Mouse (Mus musculus): Measurements from ENCODE around the gene Gm765. TPM values are rescaled to one million over a fixed set of nuclear protein-coding genes. Genes with fewer than 3 reads are reported as not detected.

Gene Gm765
- polyA plus RNA-seq, 1 experiment = not detected

GRCm38 (mm10) chr6:98240561-98241272 lies 101.8 kb downstream of the Gm765 start:
- 83% methylated on average over 8 of the region's 8 CpGs for WGBS
- no peaks in the 10 kb centered on the region for H3K4me1 ChIP-seq (ENCODE audit: control insufficient read depth, insufficient read depth, insufficient read length)
- H3K27me3 ChIP-seq (ENCODE audit: control insufficient read depth, insufficient read depth, low read length) = no peaks in the 10 kb centered on the region
- no peak for DNase-seq (ENCODE audit: low read depth in 1 of 2, low spot score in 2 of 2)
- no peak overlapping the region for H3K27ac ChIP-seq (ENCODE audit: insufficient read depth, low read length)
- no peak for TF ChIP-seq CTCF (IDR thresholded peaks at IDR 0.05; ENCODE audit: extremely low read depth, insufficient read depth, insufficient read length, insufficient replicate concordance)
- TF ChIP-seq POLR2A (IDR thresholded peaks at IDR 0.05; ENCODE audit: low read depth, low read length) = no peak
- H3K4me3 ChIP-seq (ENCODE audit: extremely low read depth, insufficient read depth, insufficient read length) = no peak overlapping the region
- no peaks in the 10 kb centered on the region for H3K36me3 ChIP-seq (ENCODE audit: control insufficient read depth, insufficient read depth, low read length)

DNA sequence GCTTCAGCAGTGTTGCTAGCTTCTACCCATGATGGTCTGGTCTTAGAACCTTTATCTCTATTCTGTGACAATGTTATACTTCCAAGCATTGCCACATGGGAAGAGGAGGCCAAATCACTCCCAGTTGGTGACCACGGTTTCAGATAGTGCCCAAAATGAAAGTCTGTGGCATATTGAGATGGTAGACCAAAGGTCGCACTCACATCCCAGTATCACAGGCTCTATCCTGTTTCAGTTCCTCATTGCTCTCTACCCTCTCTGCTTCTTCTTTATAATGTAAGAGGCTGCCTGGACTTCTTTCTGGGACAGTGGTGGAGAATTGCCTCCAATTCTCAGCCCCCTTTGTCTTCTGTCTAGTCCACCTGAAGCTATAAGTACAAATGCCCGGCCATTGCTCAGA lies 108.5 kb downstream of the Gm765 start:
- Histone ChIP-seq H3K27ac (ENCODE audit: insufficient read depth, low read length) (no peak overlapping the region), H3K27me3 (ENCODE audit: control insufficient read depth, insufficient read depth, low read length) (no peaks in the 10 kb centered on the region), H3K36me3 (ENCODE audit: control insufficient read depth, insufficient read depth, low read length) (no peaks in the 10 kb centered on the region), H3K4me1 (ENCODE audit: control insufficient read depth, insufficient read depth, insufficient read length) (no peaks in the 10 kb centered on the region), H3K4me3 (ENCODE audit: extremely low read depth, insufficient read depth, insufficient read length) (no peak overlapping the region)
- no peak for TF ChIP-seq POLR2A (IDR thresholded peaks at IDR 0.05; ENCODE audit: low read depth, low read length)
- TF ChIP-seq CTCF (IDR thresholded peaks at IDR 0.05; ENCODE audit: extremely low read depth, insufficient read depth, insufficient read length, insufficient replicate concordance) = no peak
- DNase-seq (ENCODE audit: low read depth in 1 of 2, low spot score in 2 of 2) = no peak
- 54% methylated on average over 3 of the region's 3 CpGs for WGBS

GRCm38 (mm10) chr6:98223923-98224322 lies 118.6 kb downstream of the Gm765 start:
- no peak for DNase-seq (ENCODE audit: low read depth in 1 of 2, low spot score in 2 of 2)
- WGBS = 91% methylated on average over 8 of the region's 8 CpGs
- no peak overlapping the region for H3K4me3 ChIP-seq (ENCODE audit: extremely low read depth, insufficient read depth, insufficient read length)
- H3K27me3 ChIP-seq (ENCODE audit: control insufficient read depth, insufficient read depth, low read length) = no peaks in the 10 kb centered on the region
- H3K27ac ChIP-seq (ENCODE audit: insufficient read depth, low read length) = no peak overlapping the region
- no peaks in the 10 kb centered on the region for H3K36me3 ChIP-seq (ENCODE audit: control insufficient read depth, insufficient read depth, low read length)
- no peaks in the 10 kb centered on the region for H3K4me1 ChIP-seq (ENCODE audit: control insufficient read depth, insufficient read depth, insufficient read length)
- no peak for TF ChIP-seq CTCF (IDR thresholded peaks at IDR 0.05; ENCODE audit: extremely low read depth, insufficient read depth, insufficient read length, insufficient replicate concordance)

GRCm38 (mm10) chr6:98221970-98222369 lies 120.6 kb downstream of the Gm765 start:
- no peak for DNase-seq (ENCODE audit: low read depth in 1 of 2, low spot score in 2 of 2)
- Histone ChIP-seq H3K4me3 (ENCODE audit: extremely low read depth, insufficient read depth, insufficient read length) (no peak overlapping the region), H3K4me1 (ENCODE audit: control insufficient read depth, insufficient read depth, insufficient read length) (no peaks in the 10 kb centered on the region), H3K27me3 (ENCODE audit: control insufficient read depth, insufficient read depth, low read length) (no peaks in the 10 kb centered on the region), H3K27ac (ENCODE audit: insufficient read depth, low read length) (no peak overlapping the region), H3K36me3 (ENCODE audit: control insufficient read depth, insufficient read depth, low read length) (no peaks in the 10 kb centered on the region)
- WGBS = 83% methylated on average over 16 of the region's 16 CpGs
- no peak for TF ChIP-seq CTCF (IDR thresholded peaks at IDR 0.05; ENCODE audit: extremely low read depth, insufficient read depth, insufficient read length, insufficient replicate concordance)
- TF ChIP-seq POLR2A (IDR thresholded peaks at IDR 0.05; ENCODE audit: low read depth, low read length) = no peak

DNA sequence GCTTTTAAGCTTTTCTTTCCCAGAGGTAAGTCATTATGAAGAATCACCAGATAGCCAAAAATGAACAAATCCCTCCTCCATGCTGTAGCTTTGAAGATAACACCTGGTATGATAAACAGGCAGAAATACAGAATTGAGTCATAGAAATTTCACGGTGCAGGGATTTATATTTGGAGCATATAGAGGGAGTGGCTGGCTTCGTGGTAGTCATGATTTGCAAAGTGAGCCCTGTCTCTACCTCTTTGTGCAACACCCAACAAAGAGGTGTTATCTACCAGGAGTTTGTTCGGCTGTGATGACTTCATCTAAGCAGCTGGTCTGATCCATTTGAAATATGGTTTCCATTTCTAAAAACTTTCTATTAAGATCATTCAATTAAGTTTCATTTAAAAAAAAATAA lies 130.3 kb downstream of the Gm765 start:
- Histone ChIP-seq H3K27me3 (ENCODE audit: control insufficient read depth, insufficient read depth, low read length) (no peaks in the 10 kb centered on the region), H3K4me3 (ENCODE audit: extremely low read depth, insufficient read depth, insufficient read length) (no peak overlapping the region), H3K27ac (ENCODE audit: insufficient read depth, low read length) (no peak overlapping the region), H3K4me1 (ENCODE audit: control insufficient read depth, insufficient read depth, insufficient read length) (no peaks in the 10 kb centered on the region), H3K36me3 (ENCODE audit: control insufficient read depth, insufficient read depth, low read length) (no peaks in the 10 kb centered on the region)
- TF ChIP-seq POLR2A (IDR thresholded peaks at IDR 0.05; ENCODE audit: low read depth, low read length) = no peak
- TF ChIP-seq CTCF (IDR thresholded peaks at IDR 0.05; ENCODE audit: extremely low read depth, insufficient read depth, insufficient read length, insufficient replicate concordance) = no peak
- 78% methylated on average over 3 of the region's 3 CpGs for WGBS
- no peak for DNase-seq (ENCODE audit: low read depth in 1 of 2, low spot score in 2 of 2)

- no peak for DNase-seq (ENCODE audit: low read depth in 1 of 2, low spot score in 2 of 2)
- TF ChIP-seq CTCF (IDR thresholded peaks at IDR 0.05; ENCODE audit: extremely low read depth, insufficient read depth, insufficient read length, insufficient replicate concordance) (no peak), POLR2A (IDR thresholded peaks at IDR 0.05; ENCODE audit: low read depth, low read length) (no peak)
- WGBS = 91% methylated on average over 5 of the region's 5 CpGs
- Histone ChIP-seq H3K4me3 (ENCODE audit: extremely low read depth, insufficient read depth, insufficient read length) (no peak overlapping the region), H3K27me3 (ENCODE audit: control insufficient read depth, insufficient read depth, low read length) (no peaks in the 10 kb centered on the region), H3K36me3 (ENCODE audit: control insufficient read depth, insufficient read depth, low read length) (no peaks in the 10 kb centered on the region), H3K27ac (ENCODE audit: insufficient read depth, low read length) (no peak overlapping the region), H3K4me1 (ENCODE audit: control insufficient read depth, insufficient read depth, insufficient read length) (no peaks in the 10 kb centered on the region)
These were observed 132.3 kb downstream of the Gm765 start for GRCm38 (mm10) chr6:98210237-98210636.

- no peak overlapping the region for H3K4me3 ChIP-seq (ENCODE audit: extremely low read depth, insufficient read depth, insufficient read length)
- H3K36me3 ChIP-seq (ENCODE audit: control insufficient read depth, insufficient read depth, low read length) = no peaks in the 10 kb centered on the region
- no peak for DNase-seq (ENCODE audit: low read depth in 1 of 2, low spot score in 2 of 2)
- H3K27me3 ChIP-seq (ENCODE audit: control insufficient read depth, insufficient read depth, low read length) = no peaks in the 10 kb centered on the region
- 94% methylated on average over 8 of the region's 8 CpGs for WGBS
- no peaks in the 10 kb centered on the region for H3K4me1 ChIP-seq (ENCODE audit: control insufficient read depth, insufficient read depth, insufficient read length)
- TF ChIP-seq POLR2A (IDR thresholded peaks at IDR 0.05; ENCODE audit: low read depth, low read length) = no peak
- H3K27ac ChIP-seq (ENCODE audit: insufficient read depth, low read length) = no peak overlapping the region
These were observed 134.5 kb downstream of the Gm765 start for GRCm38 (mm10) chr6:98208051-98208450.
